Mouse (Mus musculus) gastrocnemius, adult 2 months (tissue): ENCODE data around the gene Dstn. TPM values are rescaled to one million over a fixed set of nuclear protein-coding genes. Genes with fewer than 3 reads are reported as not detected.

Experiments used
- DNase-seq: peaks from one replicate; pipeline ENCODE4 v3.0.0; 2022
- H3K27ac ChIP-seq: fragments of 200-600 bp; 2 replicates; pipeline ENCODE4 v1.8.1; 2022; ENCODE audit warnings: mild to moderate bottlenecking
- H3K4me3 ChIP-seq: fragments of 200-600 bp; 2 replicates; pipeline ENCODE4 v1.8.1; 2022; ENCODE audit warnings: mild to moderate bottlenecking, moderate library complexity
- CTCF ChIP-seq: fragments of 200-600 bp; IDR thresholded peaks from 2 replicates; pipeline ENCODE4 v1.8.1; 2022; ENCODE audit warnings: antibody characterized with exemption, mild to moderate bottlenecking, moderate library complexity
- intact Hi-C: fragments of 180-260 bp; cut with DNase I; formaldehyde crosslinking; loops from one replicate; pipeline ENCODE4 v1.15.1; 2025
- total RNA-seq, 2 experiments: library from RNA; stranded (reverse); gene quantifications; 2 replicates each; pipeline ENCODE4 v1.2.3; 2021

Gene Dstn
- total RNA-seq, 2 experiments from 2014 or later, result 24.9 to 28.2 TPM

DNA sequence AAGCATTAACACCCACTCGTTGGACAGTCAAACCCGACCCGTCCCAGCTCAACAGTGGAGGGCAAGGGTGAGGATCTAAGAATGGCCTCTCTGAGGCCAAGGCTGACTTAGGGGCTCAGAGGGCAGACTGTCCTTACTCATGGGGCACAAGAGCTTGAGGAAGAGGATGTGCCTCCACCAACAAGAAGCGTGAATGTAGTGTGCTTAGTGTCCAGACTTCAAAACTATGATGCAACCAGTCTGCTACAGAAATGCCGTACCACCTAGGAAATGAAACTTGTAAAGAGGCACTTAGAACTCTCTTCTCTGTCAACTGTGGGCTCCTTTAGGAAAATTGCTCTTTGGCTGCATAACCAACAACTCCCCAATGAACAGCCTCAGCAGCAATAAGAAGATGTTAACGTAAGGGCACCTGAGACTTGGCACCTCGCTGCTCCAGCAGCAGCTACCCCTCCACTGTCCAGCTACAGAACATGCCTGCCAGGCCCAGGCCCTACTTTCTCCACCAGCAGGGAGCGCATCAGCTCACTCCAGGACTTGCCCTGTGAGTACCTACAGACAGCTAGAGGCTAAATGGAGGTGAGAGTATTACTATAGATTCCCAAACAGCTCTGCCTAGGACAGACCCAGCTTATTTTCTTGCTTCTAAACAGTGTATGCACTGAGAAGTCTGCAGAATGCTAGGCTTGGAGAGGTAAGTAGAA, 63.5 kb downstream of the Dstn start:
- no peak for DNase-seq
- TF ChIP-seq CTCF, result peak; percentile 25; the same call in 1 of the 2 replicates
- intact Hi-C loops, result no loop called here
- Histone ChIP-seq H3K27ac (0 out of 2 replicates have a peak overlapping the region, but pooled peaks have one; percentile 5), H3K4me3 (no peak overlapping the region)

DNA sequence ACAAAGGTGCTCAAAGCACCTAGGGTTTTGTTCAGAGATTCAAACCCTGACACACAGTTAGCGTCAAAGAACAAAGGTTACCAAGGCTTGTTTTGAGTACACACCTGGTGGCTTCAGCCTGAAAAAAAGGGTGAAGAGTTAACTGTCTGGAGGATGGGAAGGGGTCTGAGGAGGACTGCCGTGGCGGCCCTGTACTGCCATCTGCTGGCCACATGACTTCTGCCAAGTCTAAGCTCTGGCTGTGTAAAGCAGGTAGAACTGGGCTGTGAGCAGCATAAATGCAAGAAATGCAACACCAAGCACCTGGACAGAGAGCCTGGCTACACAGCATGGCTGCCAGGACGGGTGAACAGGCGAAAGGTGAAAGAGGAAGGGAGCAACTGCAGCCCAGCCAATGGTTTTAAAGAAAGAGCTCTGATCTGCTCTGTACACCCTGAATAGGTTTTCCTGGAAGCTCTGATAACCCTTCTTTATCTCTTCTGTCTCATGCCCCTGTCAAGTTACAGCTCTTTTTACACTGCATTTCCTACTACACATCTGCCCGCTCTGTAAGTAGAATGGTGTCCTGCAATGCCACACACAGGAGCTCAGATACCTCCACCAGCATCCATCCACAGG, 65.8 kb downstream of the Dstn start:
- TF ChIP-seq CTCF, result peak; percentile 88

DNA sequence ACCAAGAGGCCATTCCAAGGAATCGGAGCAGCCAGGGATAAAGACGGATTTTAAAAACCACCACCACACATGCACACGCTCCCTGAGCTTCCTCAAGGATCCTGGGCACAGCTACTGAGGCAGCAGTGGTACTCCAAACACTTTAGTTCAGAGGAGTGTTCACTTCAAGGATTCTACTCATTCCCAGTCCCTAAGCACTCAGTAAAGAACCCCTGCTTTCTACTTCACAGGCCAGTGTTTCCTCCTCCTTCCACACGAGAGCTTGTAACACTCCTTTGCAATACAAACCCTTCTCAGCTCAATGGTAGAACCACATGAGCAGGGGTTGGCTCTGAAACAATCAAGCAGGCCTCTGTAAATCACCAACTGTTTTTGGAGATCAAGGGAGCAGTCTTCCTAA, 67.0 kb downstream of the Dstn start:
- no peak for TF ChIP-seq CTCF
- intact Hi-C loops, result loop anchor here (5.0 kb wide), 1 partner anchor 65 kb away; the partner anchor contains the start of gene Dstn
- DNase-seq, result no peak
- Histone ChIP-seq H3K27ac (no peak overlapping the region), H3K4me3 (no peak overlapping the region)

More for the DNA sequence above, 65.8 kb downstream of the Dstn start:
- H3K27ac ChIP-seq, result no peak overlapping the region
- intact Hi-C loops, result loop anchor here (2.0 to 5.0 kb wide), 2 partner anchors 64 to 114 kb away; partner anchors contain the start of gene Dstn
- peak; percentile 77 for DNase-seq
- H3K4me3 ChIP-seq, result no peak overlapping the region

DNA sequence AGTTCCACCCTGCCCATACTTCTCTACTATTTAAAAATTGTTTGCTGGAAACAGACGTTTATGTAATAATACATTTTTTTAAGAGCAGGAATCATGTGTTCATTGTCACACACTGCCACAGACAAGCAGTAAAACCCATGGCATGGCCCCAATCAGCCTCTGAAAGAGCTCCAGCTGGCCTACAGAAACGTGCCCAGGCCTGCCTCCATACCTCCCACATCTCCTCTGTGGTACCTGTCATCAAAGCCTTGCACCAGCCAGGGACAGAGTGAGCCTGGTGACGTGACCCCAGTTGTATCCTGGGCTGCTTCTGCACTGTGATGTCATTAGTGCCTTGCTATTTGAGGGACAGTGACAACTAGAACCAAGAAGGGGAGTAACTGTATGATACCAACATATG, 67.8 kb downstream of the Dstn start:
- intact Hi-C loops, result loop anchor here (5.0 kb wide), 1 partner anchor 66 kb away; the partner anchor contains the start of gene Dstn

DNA sequence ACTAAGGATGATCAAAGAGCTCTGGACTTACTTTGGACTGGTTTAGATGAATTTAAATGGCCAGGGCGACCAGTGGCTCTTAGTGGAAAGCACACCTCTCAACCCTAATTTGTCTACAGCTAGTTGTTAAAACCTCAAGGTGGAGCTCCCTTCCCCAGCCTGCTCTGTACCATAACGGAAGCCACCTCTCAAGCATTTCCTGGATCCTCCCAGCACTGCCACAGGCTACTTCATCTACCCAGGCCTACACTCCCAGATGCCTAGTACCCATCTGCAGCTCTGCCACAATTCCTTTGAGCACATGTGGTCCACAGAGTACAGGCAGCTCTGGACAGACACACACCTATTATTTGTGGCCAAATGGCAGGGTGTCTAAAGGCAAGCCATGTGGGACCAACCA, 68.4 kb downstream of the Dstn start:
- intact Hi-C loops, result loop anchor here (5.0 kb wide), 1 partner anchor 66 kb away; the partner anchor contains the start of gene Dstn
- H3K4me3 ChIP-seq, result no peak overlapping the region
- DNase-seq, result no peak
- no peak overlapping the region for H3K27ac ChIP-seq
- no peak for TF ChIP-seq CTCF

More for the DNA sequence above, 67.8 kb downstream of the Dstn start:
- no peak for DNase-seq
- Histone ChIP-seq H3K27ac (no peak overlapping the region), H3K4me3 (no peak overlapping the region)
- no peak for TF ChIP-seq CTCF

DNA sequence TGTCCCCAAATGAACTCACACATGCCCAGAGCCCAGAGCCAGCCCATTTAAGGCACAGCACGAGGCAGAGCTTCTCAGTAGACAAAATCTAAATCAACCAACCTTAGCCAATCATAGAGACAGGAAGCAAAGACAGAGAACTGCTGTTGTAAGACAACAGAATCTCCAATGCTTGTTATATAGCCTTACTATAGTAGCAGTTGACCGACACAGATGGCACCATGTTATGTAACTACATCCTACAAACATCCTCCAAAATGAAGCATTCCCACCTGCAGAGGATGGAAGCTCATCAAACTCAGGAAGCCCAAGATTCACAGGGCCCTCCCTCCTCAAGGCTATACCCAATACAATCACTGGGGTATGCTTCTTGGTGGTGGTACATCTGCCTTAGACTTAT, 72.4 kb downstream of the Dstn start:
- no peak overlapping the region for H3K4me3 ChIP-seq
- no peak for DNase-seq
- intact Hi-C loops, result no loop called here
- no peak overlapping the region for H3K27ac ChIP-seq
- no peak for TF ChIP-seq CTCF

DNA sequence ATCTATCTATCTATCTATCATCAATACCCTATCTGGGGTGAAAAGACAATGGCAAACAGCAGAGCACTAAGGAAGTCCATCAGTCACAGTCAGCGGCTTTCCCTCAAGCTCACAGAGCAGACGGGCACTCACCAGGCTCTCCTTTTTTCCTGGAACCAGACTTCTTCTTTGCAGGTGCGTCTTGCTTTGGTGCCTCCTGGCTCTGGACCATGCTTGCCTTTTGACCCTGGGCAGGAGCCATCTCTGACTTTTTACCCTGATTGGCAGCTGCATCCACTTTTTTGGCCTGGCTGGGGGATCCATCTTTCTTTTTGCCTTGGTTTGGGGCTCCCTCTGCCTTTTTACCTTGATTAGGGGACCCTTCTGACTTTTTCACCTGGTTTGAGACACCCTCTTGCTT, 72.9 kb downstream of the Dstn start:
- H3K27ac ChIP-seq, result no peak overlapping the region
- TF ChIP-seq CTCF, result no peak
- no peak overlapping the region for H3K4me3 ChIP-seq
- intact Hi-C loops, result no loop called here
- no peak for DNase-seq

DNA sequence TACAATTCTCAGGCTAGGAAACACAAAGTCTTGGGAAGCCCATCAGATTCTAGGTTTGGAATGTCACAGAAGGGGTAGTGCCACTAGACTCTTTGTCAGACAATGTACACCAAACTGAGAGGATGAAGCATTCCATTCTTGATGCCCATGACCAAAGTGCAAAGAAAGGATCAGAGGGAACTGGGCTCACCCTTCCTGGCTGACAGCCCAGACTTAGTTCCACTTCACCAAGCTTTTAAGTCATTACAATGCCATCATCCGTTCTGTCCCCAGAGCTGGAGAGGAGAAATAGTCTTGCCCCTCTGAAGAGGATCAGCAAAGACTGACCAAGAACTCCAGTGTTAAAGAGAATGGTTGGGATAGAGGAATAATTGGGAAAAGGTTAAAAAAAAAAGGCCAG, 75.9 kb downstream of the Dstn start:
- Histone ChIP-seq H3K27ac (no peak overlapping the region), H3K4me3 (no peak overlapping the region)
- no peak for DNase-seq
- TF ChIP-seq CTCF, result no peak
- intact Hi-C loops, result no loop called here

DNA sequence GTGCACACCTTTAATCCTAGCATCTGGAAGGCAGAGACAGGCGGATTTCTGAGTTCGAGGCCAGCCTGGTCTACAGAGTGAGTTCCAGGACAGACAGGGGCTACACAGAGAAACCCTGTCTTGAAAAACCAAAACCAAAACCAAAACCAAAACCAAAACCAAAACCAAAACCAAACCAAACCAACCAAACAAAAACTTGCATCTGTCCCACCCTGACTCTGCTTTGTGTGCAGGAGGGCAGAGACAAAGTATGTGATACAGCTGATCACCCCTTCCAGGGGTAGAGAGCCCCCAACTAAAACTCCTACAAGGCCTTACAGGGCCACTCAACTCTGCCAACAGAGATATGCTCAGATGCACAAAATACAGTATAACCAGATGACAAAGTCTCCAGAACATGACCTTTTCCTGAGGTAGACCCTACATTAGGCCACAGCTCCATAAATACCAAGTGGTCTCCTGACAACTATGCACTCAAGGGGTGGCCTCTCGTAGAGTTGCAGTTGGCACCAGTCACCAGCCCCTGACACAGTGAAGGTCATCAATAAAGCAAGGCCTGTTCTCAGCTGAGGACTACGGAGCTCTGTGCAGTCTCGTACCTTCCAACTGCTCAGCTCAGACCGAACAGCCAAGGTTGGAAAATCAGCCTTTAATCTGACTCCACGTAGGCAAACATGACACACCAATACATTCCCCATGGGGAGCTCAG, 77.0 kb downstream of the Dstn start:
- TF ChIP-seq CTCF, result no peak
- intact Hi-C loops, result no loop called here
- H3K4me3 ChIP-seq, result no peak overlapping the region
- peak overlapping the region; percentile 21 for H3K27ac ChIP-seq
- DNase-seq, result no peak

Other genes starting within 250 kb of the Dstn start
- gene Bfsp1, start 52.1 kb upstream of the Dstn start, total RNA-seq, result under 1 TPM; 0.20 to 0.31 TPM
- gene Rrbp1, start 95.9 kb downstream of the Dstn start, total RNA-seq, result 10 to 100 TPM; 33.0 to 55.3 TPM
- gene Banf2, start 117.7 kb downstream of the Dstn start, total RNA-seq, result not detected